Mouse (Mus musculus) heart, embryonic 10.5 days (tissue): ENCODE results near the gene Atp5j2. TPM values are rescaled to one million over a fixed set of nuclear protein-coding genes. Genes with fewer than 3 reads are reported as not detected.
"Not testable (repeated sequence)": the region's sequence is repeated elsewhere in the genome, so short reads cannot be mapped to it uniquely, and the experiment has no call there.

Experiments used
- DNase-seq: peaks from one replicate; pipeline ENCODE4 v3.0.0-alpha.2; 2017; ENCODE audit warnings: low spot score
- H3K27ac ChIP-seq: fragments of 300-500 bp; sonication (generic); 2 replicates; pipeline ENCODE4 v1.5.1; 2016; ENCODE audit warnings: mild to moderate bottlenecking
- H3K27me3 ChIP-seq: fragments of 300-500 bp; sonication (generic); 2 replicates; pipeline ENCODE4 v1.6.1; 2016; ENCODE audit warnings: mild to moderate bottlenecking; ENCODE audit not compliant: poor library complexity, insufficient read depth, severe bottlenecking
- H3K36me3 ChIP-seq: fragments of 300-500 bp; sonication (generic); 2 replicates; pipeline ENCODE4 v1.6.1; 2016; ENCODE audit warnings: mild to moderate bottlenecking, moderate library complexity
- H3K4me1 ChIP-seq: fragments of 300-500 bp; sonication (generic); 2 replicates; pipeline ENCODE4 v1.6.1; 2016; ENCODE audit warnings: mild to moderate bottlenecking
- H3K4me3 ChIP-seq: fragments of 300-500 bp; sonication (generic); 2 replicates; pipeline ENCODE4 v1.5.1; 2016; ENCODE audit warnings: mild to moderate bottlenecking, moderate library complexity
- H3K9me3 ChIP-seq: fragments of 300-500 bp; sonication (generic); 2 replicates; pipeline ENCODE4 v1.6.1; 2016; ENCODE audit warnings: mild to moderate bottlenecking, moderate library complexity
- WGBS: fragments of 180-500 bp; shearing (Covaris S2); methylation state at CpG from one replicate; pipeline ENCODE4 v1.1.7; 2016; 5-methylcytosine and 5-hydroxymethylcytosine counted together
- polyA plus RNA-seq: library from polyadenylated mRNA; unstranded; fragments of >200 nt; fragmentation: Nextera tagmentation; extraction: Ambion mirVana; gene quantifications from 2 replicates; pipeline ENCODE4 v1.2.1, GENCODE M21; 2016

Gene Atp5j2
- 717 and 837 TPM in 2 replicates for polyA plus RNA-seq

DNA sequence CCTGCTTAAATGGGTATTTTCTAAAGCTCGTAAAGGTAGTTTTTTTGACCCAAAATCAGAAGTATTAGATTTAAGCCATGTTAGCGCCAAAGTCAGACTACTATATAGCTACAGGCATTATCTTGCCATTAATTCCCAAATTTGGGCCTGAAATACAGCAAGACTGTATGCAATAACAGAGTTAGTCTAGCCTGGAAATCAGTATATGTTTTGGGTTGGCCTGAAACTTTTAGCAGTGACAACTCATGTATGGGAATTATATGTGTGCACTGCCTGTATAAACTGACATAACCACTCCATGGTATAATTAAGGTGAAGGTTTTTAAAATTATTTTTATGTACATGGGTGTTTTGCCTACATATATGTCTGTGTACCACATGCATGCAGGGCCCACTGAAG is at the start of gene Atp5j2:
Gene Atp5j2 (minus strand): TSS at position 101 of the 400 bp plus-strand sequence.
- no peaks in the 10 kb centered on the region for H3K27me3 ChIP-seq
- 88% methylated on average over 2 of the region's 2 CpGs for WGBS
- DNase-seq = no peak
- H3K4me3 ChIP-seq = peak within 1 kb of the TSS; percentile 90
- H3K27ac ChIP-seq = peak within 1 kb of the TSS; percentile 97
- peaks cover 47% of the 10 kb centered on the region for H3K36me3 ChIP-seq
- H3K9me3 ChIP-seq = no peaks in the 10 kb centered on the region
- peaks cover 19% of the 10 kb centered on the region for H3K4me1 ChIP-seq

DNA sequence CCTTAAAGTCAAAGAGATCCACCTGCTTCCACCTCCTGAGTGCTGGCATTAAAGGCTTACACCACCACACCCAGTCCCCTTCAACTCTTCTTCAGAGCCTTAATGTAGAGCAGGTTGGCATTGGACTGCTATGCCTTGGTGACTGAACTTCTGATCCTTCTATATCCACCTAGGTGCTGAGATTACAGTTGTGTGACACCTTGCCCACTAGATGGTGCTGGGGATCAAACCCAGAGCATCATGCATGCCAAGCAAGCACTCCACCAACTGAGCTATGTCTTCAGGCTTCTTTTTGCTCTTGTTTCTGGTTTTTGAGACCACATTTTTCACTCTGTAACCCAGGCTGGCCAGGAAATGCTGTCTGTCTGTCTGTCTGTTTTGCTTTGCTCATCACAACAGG is 42.8 kb upstream of the Atp5j2 start:
- Histone ChIP-seq H3K27me3 (no peaks in the 10 kb centered on the region), H3K36me3 (peaks cover 62% of the 10 kb centered on the region), H3K27ac (no peak overlapping the region), H3K4me3 (no peak overlapping the region), H3K9me3 (no peaks in the 10 kb centered on the region), H3K4me1 (peaks cover 18% of the 10 kb centered on the region; the same call in 1 of the 2 replicates)
- DNase-seq = no peak

DNA sequence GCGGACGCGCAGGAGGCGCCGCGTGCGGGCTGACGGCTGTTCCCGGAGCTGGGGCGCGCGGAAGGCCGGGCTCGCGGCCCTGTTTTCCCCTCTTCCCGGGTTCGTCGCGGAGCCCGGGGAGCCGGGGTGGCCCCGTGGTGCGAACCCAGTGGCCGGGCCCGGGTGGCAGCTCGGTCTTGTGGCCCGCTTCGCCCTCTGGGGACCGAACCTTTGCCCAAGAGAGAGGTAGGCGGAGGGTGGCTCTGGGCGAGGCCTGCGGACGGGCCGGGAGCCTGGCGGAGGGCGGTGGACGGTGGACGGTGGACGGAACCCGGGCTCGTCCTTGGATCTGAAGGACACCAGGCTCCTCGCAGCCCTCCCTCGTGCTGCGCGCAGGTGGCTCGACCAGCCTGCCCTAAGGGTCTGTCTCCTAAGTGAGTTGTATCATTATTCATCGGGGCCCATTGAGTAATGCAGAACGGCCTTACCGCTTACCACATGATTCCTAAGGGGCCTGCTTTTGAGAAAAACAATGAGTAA is 40.1 kb upstream of the Atp5j2 start:
- Histone ChIP-seq H3K27me3 (no peaks in the 10 kb centered on the region), H3K36me3 (peaks cover 37% of the 10 kb centered on the region), H3K9me3 (no peaks in the 10 kb centered on the region), H3K4me1 (peaks cover 18% of the 10 kb centered on the region; the same call in 1 of the 2 replicates), H3K4me3 (peak overlapping the region; percentile 100), H3K27ac (peak overlapping the region; percentile 96)
- peak; percentile 81 for DNase-seq
- under 1% methylated on average over 44 of the region's 49 CpGs for WGBS

DNA sequence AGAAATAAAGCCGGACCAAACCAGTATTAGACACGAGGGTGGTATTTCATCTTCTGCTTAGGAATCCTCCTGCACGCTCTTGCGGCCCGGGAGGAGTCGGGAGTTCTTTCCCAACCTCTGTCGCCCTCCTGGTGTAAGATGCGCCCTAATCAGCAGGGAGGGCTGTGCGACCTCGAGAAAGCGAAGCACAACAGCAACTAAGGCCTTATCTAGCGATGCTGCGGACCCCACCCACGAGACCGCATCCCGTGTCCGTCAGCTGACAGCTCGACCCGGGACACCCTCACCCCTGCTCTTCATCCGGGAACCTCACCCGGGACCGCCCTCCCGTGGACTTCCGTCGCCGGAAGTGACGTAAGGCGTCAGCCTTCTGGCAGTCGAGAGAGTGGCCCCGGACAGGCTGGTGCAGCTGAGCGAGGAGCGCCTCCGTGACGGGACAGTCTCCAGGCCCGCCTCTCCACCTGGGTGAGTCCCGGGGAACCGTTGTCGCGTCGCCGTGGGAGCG is 39.6 kb upstream of the Atp5j2 start, which contains the start of gene Zfp655:
Gene Zfp655 (plus strand): TSS at position 349 of the 505 bp plus-strand sequence.
- peak within 1 kb of the TSS; percentile 100 for H3K4me3 ChIP-seq
- DNase-seq = peak; percentile 99
- peak within 1 kb of the TSS; percentile 96 for H3K27ac ChIP-seq
- H3K9me3 ChIP-seq = no peaks in the 10 kb centered on the region
- H3K27me3 ChIP-seq = no peaks in the 10 kb centered on the region
- WGBS = under 1% methylated on average over 42 of the region's 42 CpGs
- H3K36me3 ChIP-seq = peaks cover 33% of the 10 kb centered on the region
- H3K4me1 ChIP-seq = peaks cover 18% of the 10 kb centered on the region; the same call in 1 of the 2 replicates

DNA sequence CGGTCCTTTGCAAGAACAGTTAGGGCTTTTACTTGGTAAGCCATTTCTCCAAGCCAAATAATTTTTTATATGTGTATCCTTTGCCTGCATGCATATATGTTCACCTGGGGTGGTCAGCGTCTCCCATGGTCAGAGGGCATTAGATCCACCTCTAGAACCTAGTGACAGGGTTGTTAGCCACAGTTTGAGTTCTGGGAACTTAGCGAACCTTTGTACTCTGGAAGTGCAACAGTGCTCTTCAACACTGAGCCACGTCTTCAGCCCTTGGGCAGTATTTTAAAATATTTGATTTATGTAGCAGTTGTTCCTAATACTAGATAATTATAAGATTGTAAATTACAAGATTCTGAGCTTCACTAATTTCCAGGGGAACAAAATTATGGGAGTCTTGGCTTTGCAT is 38.8 kb upstream of the Atp5j2 start:
- H3K4me3 ChIP-seq = peak overlapping the region; percentile 100; the same call in 1 of the 2 replicates
- WGBS = 89% methylated on average over 4 of the region's 4 CpGs
- DNase-seq = no peak

DNA sequence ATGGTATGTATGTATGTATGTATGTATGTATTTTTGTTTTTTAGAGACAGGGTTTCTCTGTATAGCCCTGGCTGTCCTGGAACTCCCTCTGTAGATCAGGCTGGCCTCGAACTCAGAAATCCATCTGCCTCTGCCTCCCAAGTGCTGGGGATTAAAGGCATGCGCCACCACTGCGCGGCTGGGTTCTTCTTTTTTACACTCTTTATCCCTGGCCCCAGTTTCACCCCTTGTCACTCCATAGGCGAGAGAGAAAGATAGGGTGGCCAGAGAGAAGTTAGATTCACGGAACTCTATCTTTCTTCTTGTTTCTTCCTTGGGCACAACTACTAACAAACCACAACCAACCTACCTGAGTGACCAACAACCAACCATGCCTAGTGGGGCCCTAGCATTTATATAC is 37.4 kb upstream of the Atp5j2 start:
- 78% methylated on average over 6 of the region's 6 CpGs for WGBS
- Histone ChIP-seq H3K4me1 (peaks cover 18% of the 10 kb centered on the region; the same call in 1 of the 2 replicates), H3K36me3 (peaks cover 12% of the 10 kb centered on the region)
- H3K9me3 ChIP-seq, H3K27me3 ChIP-seq, H3K27ac ChIP-seq, H3K4me3 ChIP-seq, DNase-seq: not testable (repeated sequence)

More for the DNA sequence above, 38.8 kb upstream of the Atp5j2 start:
- Histone ChIP-seq H3K4me1 (peaks cover 18% of the 10 kb centered on the region; the same call in 1 of the 2 replicates), H3K9me3 (no peaks in the 10 kb centered on the region), H3K36me3 (peaks cover 26% of the 10 kb centered on the region), H3K27me3 (no peaks in the 10 kb centered on the region), H3K27ac (peak overlapping the region; percentile 96)

DNA sequence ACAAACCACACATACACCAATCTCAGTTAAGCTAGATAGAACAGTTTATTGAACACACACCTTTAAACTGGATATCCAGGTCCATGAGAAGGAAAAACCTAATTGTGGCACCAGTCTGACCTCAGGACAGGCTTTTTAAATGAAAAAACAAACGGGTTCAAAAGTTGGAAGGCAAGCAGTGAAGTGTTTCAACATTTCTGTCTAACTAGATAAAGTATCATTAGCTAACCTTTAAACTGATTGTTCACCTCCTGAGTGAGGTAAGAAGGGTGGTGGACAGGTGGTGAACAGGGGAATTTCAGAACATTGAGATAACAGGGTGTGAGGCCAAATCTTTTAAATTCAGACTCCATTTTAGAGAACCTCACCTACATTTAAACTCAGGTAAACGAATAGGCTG is 34.6 kb upstream of the Atp5j2 start:
- Histone ChIP-seq H3K4me1 (peaks cover 11% of the 10 kb centered on the region; the same call in 1 of the 2 replicates), H3K36me3 (peaks cover 7% of the 10 kb centered on the region), H3K27ac (no peak overlapping the region), H3K9me3 (no peaks in the 10 kb centered on the region), H3K27me3 (no peaks in the 10 kb centered on the region), H3K4me3 (no peak overlapping the region)
- DNase-seq = no peak
- WGBS = 61% methylated on average over 2 of the region's 2 CpGs

DNA sequence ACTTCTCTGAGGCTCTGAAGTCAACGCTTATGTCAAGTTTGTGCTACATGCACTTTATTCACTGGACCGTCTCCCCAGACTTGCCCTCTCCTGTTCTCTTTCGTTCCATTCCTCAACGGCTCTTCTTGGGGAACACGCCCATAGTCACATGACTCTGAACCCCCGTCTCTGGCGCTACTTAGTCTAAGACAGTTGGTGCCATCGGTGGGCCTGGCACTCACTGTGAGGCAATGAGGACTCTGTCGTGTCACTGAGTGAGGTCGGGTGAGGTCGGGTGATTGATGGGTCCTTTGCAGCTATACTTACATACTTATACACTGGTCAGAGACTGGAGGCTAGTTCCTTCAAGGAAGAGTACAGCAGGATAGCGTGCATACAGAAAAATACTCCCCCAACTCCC is 31.5 kb upstream of the Atp5j2 start:
- Histone ChIP-seq H3K36me3 (peaks cover 36% of the 10 kb centered on the region), H3K27ac (no peak overlapping the region), H3K4me1 (no peaks in the 10 kb centered on the region), H3K27me3 (no peaks in the 10 kb centered on the region), H3K4me3 (no peak overlapping the region), H3K9me3 (no peaks in the 10 kb centered on the region)
- no peak for DNase-seq
- 80% methylated on average over 12 of the region's 12 CpGs for WGBS

DNA sequence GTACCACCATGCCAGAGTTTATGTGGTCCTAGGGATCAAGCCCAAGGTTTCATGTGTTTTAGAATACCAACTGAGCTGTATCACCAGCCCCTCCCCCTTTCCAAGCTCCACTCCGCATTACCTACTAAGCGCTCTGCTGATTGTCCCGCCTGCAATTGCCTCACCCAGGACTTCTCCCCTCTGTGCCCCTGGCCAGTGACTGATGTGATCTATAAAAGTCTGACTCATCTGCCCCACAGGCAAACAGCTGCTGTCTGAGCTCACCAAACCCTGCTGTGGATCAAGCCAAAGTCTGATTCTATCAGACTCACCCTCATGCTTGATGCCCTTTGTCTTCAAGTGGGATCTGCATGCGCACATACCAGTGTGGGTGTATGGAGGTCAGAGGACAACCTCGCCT is 31.0 kb upstream of the Atp5j2 start:
- H3K4me1 ChIP-seq = no peaks in the 10 kb centered on the region
- no peak for DNase-seq
- H3K9me3 ChIP-seq = no peaks in the 10 kb centered on the region
- H3K36me3 ChIP-seq = peaks cover 42% of the 10 kb centered on the region
- no peak overlapping the region for H3K27ac ChIP-seq
- H3K27me3 ChIP-seq = no peaks in the 10 kb centered on the region
- no peak overlapping the region for H3K4me3 ChIP-seq
- 80% methylated on average over 5 of the region's 5 CpGs for WGBS

DNA sequence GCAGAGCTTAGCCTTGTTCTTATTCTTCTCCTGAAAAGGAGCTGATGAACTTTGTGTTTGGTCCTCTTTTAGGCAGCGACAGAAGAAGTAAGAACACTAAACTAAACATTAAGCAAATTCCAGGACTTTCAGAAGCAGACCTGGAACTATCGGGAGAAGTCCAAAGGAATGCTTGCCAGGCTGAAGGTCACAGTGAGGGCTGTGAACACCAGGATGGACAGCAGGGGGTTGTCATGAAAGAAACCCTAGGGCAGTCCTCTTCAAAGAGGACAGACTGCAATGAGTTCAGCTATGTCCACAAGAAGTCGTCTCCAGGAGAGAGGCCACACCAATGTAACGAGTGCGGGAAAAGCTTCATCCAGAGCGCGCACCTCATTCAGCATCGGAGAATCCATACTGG is 28.1 kb upstream of the Atp5j2 start:
- Histone ChIP-seq H3K36me3 (peaks cover 51% of the 10 kb centered on the region), H3K4me1 (no peaks in the 10 kb centered on the region), H3K27ac (no peak overlapping the region), H3K9me3 (no peaks in the 10 kb centered on the region), H3K4me3 (no peak overlapping the region), H3K27me3 (no peaks in the 10 kb centered on the region)
- DNase-seq = no peak
- WGBS = 89% methylated on average over 8 of the region's 8 CpGs

DNA sequence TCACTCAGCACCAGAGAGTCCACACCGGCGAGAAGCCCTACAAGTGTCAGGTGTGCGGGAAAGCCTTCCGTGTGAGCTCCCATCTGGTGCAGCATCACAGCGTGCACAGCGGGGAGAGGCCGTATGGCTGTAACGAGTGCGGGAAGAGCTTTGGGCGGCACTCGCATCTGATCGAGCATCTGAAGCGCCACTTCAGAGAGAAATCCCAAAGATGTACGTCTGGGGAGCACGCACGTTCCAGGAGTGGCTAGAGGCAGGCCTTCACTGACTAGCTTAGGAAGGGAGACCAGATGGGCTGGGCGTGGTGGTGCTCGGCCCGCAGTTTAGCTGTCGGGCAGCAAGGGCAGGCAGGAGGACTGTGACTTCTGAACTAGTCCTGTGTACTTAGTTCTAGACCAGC is 26.8 kb upstream of the Atp5j2 start:
- 96% methylated on average over 20 of the region's 20 CpGs for WGBS
- H3K4me1 ChIP-seq = no peaks in the 10 kb centered on the region

DNA sequence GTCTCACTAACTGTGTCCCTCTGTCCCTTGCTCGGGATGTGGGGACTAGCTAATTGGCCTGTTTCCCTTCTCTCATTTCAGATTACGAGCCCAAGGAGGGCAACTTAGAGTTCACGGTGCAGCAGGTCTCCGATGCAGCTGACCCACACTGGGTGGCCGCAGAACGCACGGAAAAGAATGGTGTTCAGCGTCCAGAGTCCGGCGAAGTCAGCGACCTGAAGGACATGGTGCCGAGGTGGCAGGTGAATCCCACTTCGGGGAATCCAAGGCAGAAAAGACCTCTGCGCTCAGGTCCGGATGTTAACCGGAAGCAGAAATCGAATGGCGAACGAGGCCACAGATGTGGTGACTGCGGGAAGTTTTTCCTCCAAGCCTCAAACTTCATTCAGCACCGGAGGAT is 26.3 kb upstream of the Atp5j2 start:
- H3K4me1 ChIP-seq = no peaks in the 10 kb centered on the region
- H3K36me3 ChIP-seq = peaks cover 65% of the 10 kb centered on the region
- no peak overlapping the region for H3K27ac ChIP-seq
- H3K27me3 ChIP-seq = no peaks in the 10 kb centered on the region
- H3K9me3 ChIP-seq = no peaks in the 10 kb centered on the region
- H3K4me3 ChIP-seq = no peak overlapping the region
- 95% methylated on average over 21 of the region's 21 CpGs for WGBS
- DNase-seq = no peak

More for the DNA sequence above, 26.8 kb upstream of the Atp5j2 start:
- no peak for DNase-seq
- Histone ChIP-seq H3K27ac (no peak overlapping the region), H3K9me3 (no peaks in the 10 kb centered on the region), H3K36me3 (peaks cover 61% of the 10 kb centered on the region), H3K27me3 (no peaks in the 10 kb centered on the region), H3K4me3 (no peak overlapping the region)

DNA sequence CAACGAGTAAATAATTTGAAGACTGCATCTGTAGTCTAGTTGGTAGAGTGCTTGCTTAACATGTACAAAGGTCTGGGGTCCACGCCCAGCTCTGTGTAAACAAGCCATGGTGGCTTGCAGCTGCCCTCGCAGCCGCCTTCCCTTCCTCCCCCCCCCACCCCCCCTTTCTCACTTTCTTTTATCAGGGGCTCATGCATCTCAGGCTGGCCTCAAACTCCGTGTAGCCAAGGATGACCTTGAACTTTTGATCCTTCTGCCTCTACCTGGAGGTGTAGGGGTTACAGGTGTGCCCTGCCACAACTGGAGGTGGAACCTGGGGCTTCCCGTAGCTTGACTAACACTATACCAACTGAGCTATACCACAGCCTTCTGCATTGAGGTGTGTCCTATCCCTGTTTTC is 25.9 kb upstream of the Atp5j2 start:
- H3K4me1 ChIP-seq = no peaks in the 10 kb centered on the region
- 78% methylated on average over 6 of the region's 6 CpGs for WGBS
- peaks cover 70% of the 10 kb centered on the region for H3K36me3 ChIP-seq
- no peak overlapping the region for H3K27ac ChIP-seq
- no peaks in the 10 kb centered on the region for H3K27me3 ChIP-seq
- no peaks in the 10 kb centered on the region for H3K9me3 ChIP-seq
- DNase-seq = no peak
- no peak overlapping the region for H3K4me3 ChIP-seq

DNA sequence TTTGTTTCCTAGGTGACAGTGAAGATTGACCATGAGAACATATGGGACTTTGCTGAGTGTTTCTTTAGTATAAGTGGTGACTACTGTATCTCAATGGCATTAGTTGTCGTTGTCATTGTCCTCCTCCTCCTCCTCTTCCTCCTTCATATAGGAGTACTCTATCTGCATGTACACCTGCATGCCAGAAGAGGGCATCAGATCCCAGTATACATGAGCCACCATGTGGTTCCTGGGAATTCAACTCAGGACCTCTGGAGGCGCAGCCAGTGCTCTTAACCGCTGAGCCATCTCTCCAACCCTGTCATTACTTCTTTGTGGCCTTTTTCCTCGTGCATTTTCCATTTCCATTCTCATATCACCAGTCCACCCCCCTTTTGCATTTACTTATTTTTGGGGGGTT is 22.8 kb upstream of the Atp5j2 start:
- H3K27ac ChIP-seq = no peak overlapping the region
- no peaks in the 10 kb centered on the region for H3K27me3 ChIP-seq
- no peak for DNase-seq
- 64% methylated on average over 4 of the region's 4 CpGs for WGBS
- no peaks in the 10 kb centered on the region for H3K4me1 ChIP-seq
- H3K4me3 ChIP-seq = no peak overlapping the region
- peaks cover 75% of the 10 kb centered on the region for H3K36me3 ChIP-seq
- no peaks in the 10 kb centered on the region for H3K9me3 ChIP-seq
